Mouse (Mus musculus): ENCODE measurements around the gene Wdr53.

- no peak for TF ChIP-seq CTCF (IDR thresholded peaks at IDR 0.05; ENCODE audit: low read depth, low read length)
- no peak for TF ChIP-seq POLR2A (IDR thresholded peaks at IDR 0.05; ENCODE audit: insufficient read depth, low read length)
- no peak for TF ChIP-seq EP300 (IDR thresholded peaks at IDR 0.05; ENCODE audit: insufficient read depth, low read depth, low read length)
Measured at GRCm38 (mm10) chr16:32278396-32278795, 31.4 kb downstream of the Wdr53 start.

Data from ES-Bruce4 (cell line).